Mouse (Mus musculus) hindbrain, embryonic 16.5 days (tissue): ENCODE data around the gene Vmn1r206. TPM values are rescaled to one million over a fixed set of nuclear protein-coding genes. Genes with fewer than 3 reads are reported as not detected.
"Not testable (repeated sequence)": the region's sequence is repeated elsewhere in the genome, so short reads cannot be mapped to it uniquely, and the experiment has no call there.

Experiments
- ATAC-seq: fragments of 200-750 bp; cut with Nextera tagmentation; 2 replicates; pipeline ENCODE4 v1.8.0; 2017; ENCODE audit warnings: moderate TSS enrichment, moderate library complexity
- H3K27ac ChIP-seq: fragments of 300-500 bp; sonication (generic); 2 replicates; pipeline ENCODE4 v1.5.1; 2014; ENCODE audit warnings: low read depth, mild to moderate bottlenecking, control low read depth, low read length, moderate library complexity
- H3K27me3 ChIP-seq: fragments of 300-500 bp; sonication (generic); replicated peaks from 2 replicates; pipeline ENCODE4 v1.6.1; 2014; ENCODE audit warnings: low read length; ENCODE audit not compliant: control insufficient read depth, insufficient read depth
- H3K36me3 ChIP-seq: fragments of 300-500 bp; sonication (generic); 2 replicates; pipeline ENCODE4 v1.6.1; 2014; ENCODE audit warnings: mild to moderate bottlenecking, low read length, moderate library complexity, mixed read lengths; ENCODE audit not compliant: control insufficient read depth, insufficient read depth
- H3K4me1 ChIP-seq: fragments of 300-500 bp; sonication (generic); 2 replicates; pipeline ENCODE4 v1.6.1; 2014; ENCODE audit warnings: low read depth, low read length; ENCODE audit not compliant: control insufficient read depth, insufficient read depth
- H3K4me2 ChIP-seq: fragments of 300-500 bp; sonication (generic); 2 replicates; pipeline ENCODE4 v1.6.1; 2014; ENCODE audit warnings: mild to moderate bottlenecking, low read length, control low read depth, moderate library complexity
- H3K4me3 ChIP-seq: fragments of 300-500 bp; sonication (generic); 2 replicates; pipeline ENCODE4 v1.5.1; 2014; ENCODE audit warnings: mild to moderate bottlenecking, low read length, control low read depth, moderate library complexity
- H3K9ac ChIP-seq: fragments of 300-500 bp; sonication (generic); 2 replicates; pipeline ENCODE4 v1.6.1; 2014; ENCODE audit warnings: low read depth, mild to moderate bottlenecking, control low read depth, low read length, moderate library complexity
- H3K9me3 ChIP-seq: fragments of 300-500 bp; sonication (generic); 2 replicates; pipeline ENCODE4 v1.6.1; 2014; ENCODE audit warnings: mild to moderate bottlenecking, low read length, moderate library complexity; ENCODE audit not compliant: control insufficient read depth
- WGBS: fragments of 180-500 bp; shearing (Covaris S2); extraction: QIAGEN DNeasy Blood & Tissue Kit; methylation state at CpG from one replicate; pipeline ENCODE4 v1.1.7; 2014; 5-methylcytosine and 5-hydroxymethylcytosine counted together
- polyA plus RNA-seq: library from polyadenylated mRNA; unstranded; fragments of >200 nt; fragmentation: Nextera tagmentation; extraction: Ambion mirVana; gene quantifications from 2 replicates; pipeline ENCODE4 v1.2.1, GENCODE M21; 2015

Gene Vmn1r206
- not detected in 2 replicates for polyA plus RNA-seq

DNA sequence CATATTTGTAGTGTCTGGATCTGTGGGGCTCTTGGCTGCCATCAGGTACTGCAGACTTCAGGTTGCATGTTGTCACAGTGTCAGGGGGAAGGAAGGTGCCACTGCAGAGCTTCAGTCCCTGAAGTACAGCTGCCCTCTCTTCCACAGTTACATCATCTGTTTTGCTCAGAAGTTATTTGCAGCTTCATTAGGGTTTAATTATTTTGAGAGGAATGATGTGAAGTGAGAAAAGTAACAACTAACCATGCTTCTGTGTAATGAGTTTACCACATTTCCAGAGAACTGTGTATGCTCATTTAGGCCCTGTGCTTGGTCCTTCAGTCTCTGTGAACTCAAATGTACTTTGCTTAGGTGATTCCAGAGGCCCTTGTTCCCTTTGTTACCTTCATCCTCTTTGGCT, at the start of gene Vmn1r206:
Gene Vmn1r206, minus strand, starts transcription at position 101 of the 400 bp plus-strand sequence.
- not testable (repeated sequence) for ATAC-seq, H3K27ac ChIP-seq, H3K9me3 ChIP-seq

DNA sequence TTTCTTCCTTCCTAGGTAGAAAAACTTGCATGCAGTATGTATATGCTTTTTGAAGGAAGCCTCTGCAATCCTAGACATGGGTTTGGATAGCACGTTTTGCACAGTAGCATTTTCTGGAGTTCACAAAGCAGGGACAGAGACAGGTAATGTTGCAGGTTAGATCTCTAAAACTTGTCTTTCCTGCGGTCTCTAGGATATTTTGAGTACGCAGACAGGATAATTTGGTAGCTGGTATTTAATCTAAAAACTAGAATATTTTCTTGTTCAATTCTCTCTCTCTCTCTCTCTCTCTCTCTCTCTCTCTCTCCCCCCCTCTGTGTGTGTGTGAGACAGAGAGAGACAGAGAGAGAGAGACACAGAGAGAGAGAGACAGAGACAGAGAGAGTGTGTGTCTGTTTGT, 31.2 kb downstream of the Vmn1r206 start, which contains the start of gene Vmn1r205:
Gene Vmn1r205, minus strand, starts transcription at position 101 of the 400 bp plus-strand sequence.
- Histone ChIP-seq H3K4me1 (no peaks in the 10 kb centered on the region), H3K9me3 (no peaks in the 10 kb centered on the region), H3K4me3 (no peak within 1 kb of the TSS), H3K36me3 (no peaks in the 10 kb centered on the region), H3K27me3 (no peaks in the 10 kb centered on the region), H3K9ac (no peak within 1 kb of the TSS), H3K4me2 (no peak within 1 kb of the TSS), H3K27ac (no peak within 1 kb of the TSS)
- no peak for ATAC-seq
- WGBS: 92% methylated on average over 3 of the region's 3 CpGs

More for the DNA sequence above, at the start of gene Vmn1r206:
- not testable (repeated sequence) for H3K9ac ChIP-seq, H3K4me2 ChIP-seq, H3K36me3 ChIP-seq, H3K4me1 ChIP-seq, H3K4me3 ChIP-seq, H3K27me3 ChIP-seq

DNA sequence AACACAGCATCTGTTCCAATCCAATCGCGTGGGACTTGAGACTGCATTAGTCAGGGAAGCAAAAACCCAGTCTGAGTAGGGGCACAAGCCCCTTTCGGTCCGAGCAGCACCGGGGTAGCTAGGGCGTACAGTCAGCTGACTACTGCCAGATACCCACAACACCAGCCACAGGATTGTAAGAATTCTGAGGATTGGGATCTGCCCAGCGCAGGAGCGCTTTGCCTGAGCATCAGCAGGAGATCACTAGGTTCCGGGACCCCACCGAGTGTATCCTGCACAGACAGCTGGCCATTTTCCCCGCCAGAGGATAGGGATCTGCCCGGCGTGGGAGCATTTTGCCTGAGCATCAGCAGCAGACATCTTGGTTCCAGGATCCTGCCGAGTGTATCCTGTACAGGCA, 40.7 kb downstream of the Vmn1r206 start:
- ATAC-seq, H3K27me3 ChIP-seq, H3K4me3 ChIP-seq, H3K27ac ChIP-seq, H3K36me3 ChIP-seq, H3K4me2 ChIP-seq, H3K9ac ChIP-seq, H3K4me1 ChIP-seq, H3K9me3 ChIP-seq: not testable (repeated sequence)
- 88% methylated on average over 13 of the region's 14 CpGs for WGBS

DNA sequence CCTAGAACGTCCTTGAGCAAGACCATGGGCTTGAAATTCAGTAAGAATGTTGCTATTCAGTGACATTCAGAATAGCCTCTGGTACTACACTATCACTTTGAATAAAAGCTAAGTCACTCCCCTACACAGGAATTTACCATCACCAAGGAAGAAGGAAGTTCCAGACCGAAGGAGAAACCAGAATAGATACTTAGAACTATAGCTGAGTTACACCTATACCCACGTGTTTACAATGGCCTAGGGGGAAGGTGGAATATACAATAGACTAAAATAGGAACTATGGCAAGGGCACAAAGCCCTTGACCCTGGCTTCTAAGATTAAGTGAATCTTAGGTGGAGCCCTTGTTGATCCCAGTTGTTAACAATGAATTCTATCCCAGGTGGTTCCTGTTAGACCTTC, 49.1 kb downstream of the Vmn1r206 start:
- not testable (repeated sequence) for H3K27me3 ChIP-seq, H3K27ac ChIP-seq, H3K4me1 ChIP-seq, H3K4me2 ChIP-seq, H3K4me3 ChIP-seq, H3K9ac ChIP-seq, ATAC-seq, H3K36me3 ChIP-seq, H3K9me3 ChIP-seq
- WGBS: 83% methylated on average over 3 of the region's 3 CpGs

Other genes starting within 250 kb of the Vmn1r206 start
- gene Vmn1r199, start 244.4 kb downstream of the Vmn1r206 start, polyA plus RNA-seq: not detected in 2 replicates
- gene Vmn1r200, start 233.9 kb downstream of the Vmn1r206 start, polyA plus RNA-seq: 0.10 TPM in 1 of 2 replicates, not detected in the other
- not detected in 2 replicates for gene Vmn1r201, start 152.3 kb downstream of the Vmn1r206 start, polyA plus RNA-seq
- gene Vmn1r202, start 118.9 kb downstream of the Vmn1r206 start, polyA plus RNA-seq: 0.03 TPM in 1 of 2 replicates, not detected in the other
- gene Vmn1r203, start 106.1 kb downstream of the Vmn1r206 start, polyA plus RNA-seq: not detected in 2 replicates
- gene Vmn1r204, start 71.1 kb downstream of the Vmn1r206 start, polyA plus RNA-seq: not detected in 2 replicates
- gene Vmn1r205, start 31.3 kb downstream of the Vmn1r206 start, polyA plus RNA-seq: not detected in 2 replicates
- not detected in 2 replicates for gene Vmn1r207-ps, start 105.4 kb upstream of the Vmn1r206 start, polyA plus RNA-seq
- gene Vmn1r208, start 153.1 kb upstream of the Vmn1r206 start, polyA plus RNA-seq: not detected in 2 replicates
- not detected in 2 replicates for gene Vmn1r209, start 185.4 kb upstream of the Vmn1r206 start, polyA plus RNA-seq
- not detected in 2 replicates for gene Vmn1r210, start 207.1 kb upstream of the Vmn1r206 start, polyA plus RNA-seq
- gene Vmn1r211, start 233.3 kb upstream of the Vmn1r206 start, polyA plus RNA-seq: not detected in 2 replicates